Comparison of ENCODE assay signal across 8 mouse cellular contexts in the genomic region with DNA sequence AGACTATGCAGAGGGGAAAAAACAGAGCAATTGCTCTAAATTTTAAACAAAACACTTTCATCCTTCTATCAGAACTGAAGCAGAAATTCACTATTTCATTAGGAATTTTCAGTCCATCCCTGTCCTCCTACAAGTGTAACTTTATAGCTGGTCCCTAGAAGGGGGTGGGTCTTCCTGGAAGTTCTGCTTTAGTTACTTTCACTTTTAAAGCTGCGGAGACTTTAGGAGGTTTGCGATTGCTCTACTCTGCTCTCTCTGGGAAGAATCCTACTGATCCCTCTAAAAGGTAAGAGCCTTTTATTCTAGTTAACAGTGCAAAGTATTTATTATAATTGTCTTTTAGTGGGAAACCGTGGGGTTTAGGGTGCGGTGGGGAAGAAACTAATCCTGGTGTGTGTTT. TPM values are rescaled to one million over a fixed set of nuclear protein-coding genes. Genes with fewer than 3 reads are reported as not detected.
DNase-seq lines count a peak whose midpoint lies in the region; ATAC-seq and TF ChIP-seq lines count a peak whose summit lies in the region.

Vwa5a (plus strand) TSS at position 167 of the 400 bp plus-strand sequence.

- TF ChIP-seq CTCF in left cerebral cortex, adult 2 months (IDR thresholded peaks at IDR 0.05), result no peak
- TF ChIP-seq CTCF in bone marrow macrophage, adult 2 months (IDR thresholded peaks at IDR 0.05; ENCODE audit: low read depth, low read length), result no peak
- TF ChIP-seq CTCF in forebrain, postnatal 0 days (IDR thresholded peaks at IDR 0.05; ENCODE audit: low read depth), result no peak

- no peaks in the 10 kb centered on the region for H3K36me3 ChIP-seq in forebrain, postnatal 0 days (ENCODE audit: insufficient read depth)
- H3K36me3 ChIP-seq in hindbrain, embryonic 11.5 days (ENCODE audit: control insufficient read depth, insufficient read depth, low read length), result no peaks in the 10 kb centered on the region
- no peaks in the 10 kb centered on the region for H3K36me3 ChIP-seq in liver, embryonic 11.5 days (ENCODE audit: control insufficient read depth, insufficient read depth, low read length)

- peak within 1 kb of the TSS; percentile 59 for H3K4me3 ChIP-seq in left cerebral cortex, adult 2 months
- H3K4me3 ChIP-seq in bone marrow macrophage, adult 2 months (ENCODE audit: insufficient read depth, low read length), result peak within 1 kb of the TSS; percentile 77
- H3K4me3 ChIP-seq in forebrain, postnatal 0 days (ENCODE audit: low read depth, low read length), result peak within 1 kb of the TSS; percentile 37
- H3K4me3 ChIP-seq in hindbrain, embryonic 11.5 days (ENCODE audit: low read depth, low read length), result peak within 1 kb of the TSS; percentile 23
- peak within 1 kb of the TSS; percentile 64 for H3K4me3 ChIP-seq in liver, embryonic 11.5 days (ENCODE audit: low read depth, low read length)

- intact Hi-C loops in left cerebral cortex, adult 2 months (cut with DNase I), result no loop called here
- intact Hi-C loops in left cerebral cortex, postnatal 36 days (cut with DNase I), result no loop called here

- TF ChIP-seq POLR2A in bone marrow macrophage, adult 2 months (IDR thresholded peaks at IDR 0.05; ENCODE audit: borderline replicate concordance, low read depth, low read length), result no peak

- H3K9me3 ChIP-seq in forebrain, postnatal 0 days (ENCODE audit: low read length), result no peaks in the 10 kb centered on the region
- H3K9me3 ChIP-seq in hindbrain, embryonic 11.5 days (ENCODE audit: control insufficient read depth, low read length), result no peaks in the 10 kb centered on the region
- no peaks in the 10 kb centered on the region for H3K9me3 ChIP-seq in liver, embryonic 11.5 days (ENCODE audit: control insufficient read depth, low read length)

- H3K9ac ChIP-seq in forebrain, postnatal 0 days, result peak within 1 kb of the TSS; percentile 2; the same call in 1 of the 2 replicates
- 0 out of 2 replicates have a peak within 1 kb of the TSS, but pooled peaks have one; percentile 8 for H3K9ac ChIP-seq in hindbrain, embryonic 11.5 days (ENCODE audit: low read depth, low read length)
- peak within 1 kb of the TSS; percentile 60 for H3K9ac ChIP-seq in liver, embryonic 11.5 days (ENCODE audit: low read depth, low read length)

- no peaks in the 10 kb centered on the region for H3K27me3 ChIP-seq in forebrain, postnatal 0 days (ENCODE audit: insufficient read depth, low read length)
- H3K27me3 ChIP-seq in hindbrain, embryonic 11.5 days (ENCODE audit: control insufficient read depth, insufficient read depth, low read length), result no peaks in the 10 kb centered on the region
- no peaks in the 10 kb centered on the region for H3K27me3 ChIP-seq in liver, embryonic 11.5 days (replicated peaks; ENCODE audit: control insufficient read depth, insufficient read depth, low read length)

- ATAC-seq in forebrain, postnatal 0 days, result peak; percentile 48; the same call in 1 of the 2 replicates
- no peak; the same call in 1 of the 2 replicates for ATAC-seq in hindbrain, embryonic 11.5 days (ENCODE audit: low FRiP score)
- ATAC-seq in liver, embryonic 11.5 days (replicated peaks; ENCODE audit: low FRiP score), result peak; percentile 88

- H3K4me1 ChIP-seq in bone marrow macrophage, adult 2 months (ENCODE audit: control insufficient read depth, insufficient read depth, low read length), result peaks cover 13% of the 10 kb centered on the region
- no peaks in the 10 kb centered on the region for H3K4me1 ChIP-seq in forebrain, postnatal 0 days (ENCODE audit: insufficient read depth)
- H3K4me1 ChIP-seq in hindbrain, embryonic 11.5 days (replicated peaks; ENCODE audit: control insufficient read depth, insufficient read depth, low read length), result no peaks in the 10 kb centered on the region
- peaks cover 4% of the 10 kb centered on the region; the same call in 1 of the 2 replicates for H3K4me1 ChIP-seq in liver, embryonic 11.5 days (replicated peaks; ENCODE audit: control insufficient read depth, insufficient read depth, low read length)

- 2% methylated on average over 4 of the region's 4 CpGs for WGBS in forebrain, postnatal 0 days
- 10% methylated on average over 4 of the region's 4 CpGs for WGBS in hindbrain, embryonic 11.5 days
- WGBS in liver, embryonic 11.5 days, result 3% methylated on average over 4 of the region's 4 CpGs

- 0 out of 2 replicates have a peak within 1 kb of the TSS, but pooled peaks have one; percentile 13 for H3K27ac ChIP-seq in left cerebral cortex, adult 2 months
- H3K27ac ChIP-seq in bone marrow macrophage, adult 2 months (ENCODE audit: insufficient read depth, low read depth, low read length), result peak within 1 kb of the TSS; percentile 60
- no peak within 1 kb of the TSS for H3K27ac ChIP-seq in forebrain, postnatal 0 days (ENCODE audit: low read depth, low read length)
- H3K27ac ChIP-seq in hindbrain, embryonic 11.5 days (ENCODE audit: low read depth, low read length), result no peak within 1 kb of the TSS
- H3K27ac ChIP-seq in liver, embryonic 11.5 days (ENCODE audit: low read depth, low read length), result no peak within 1 kb of the TSS

- DNase-seq in left cerebral cortex, adult 2 months (ENCODE audit: extremely low spot score in 1 of 2, low spot score in 2 of 2), result no peak
- DNase-seq in left cerebral cortex, postnatal 36 days (ENCODE audit: low spot score in 2 of 2), result no peak
- peak; percentile 4 for DNase-seq in forebrain, postnatal 0 days
- peak; percentile 29 for DNase-seq in hindbrain, embryonic 11.5 days (ENCODE audit: low spot score)
- no peak for DNase-seq in liver, embryonic 11.5 days (ENCODE audit: low spot score)
- DNase-seq in naive thymus-derived CD4-positive, alpha-beta T cell, adult 2 months (ENCODE audit: low read depth), result peak; percentile 32
- DNase-seq in thymus, adult 18-20 months, result no peak

- peak within 1 kb of the TSS; percentile 32 for H3K4me2 ChIP-seq in forebrain, postnatal 0 days (ENCODE audit: low read depth)
- H3K4me2 ChIP-seq in hindbrain, embryonic 11.5 days (replicated peaks; ENCODE audit: low read depth, low read length), result peak within 1 kb of the TSS; percentile 31; the same call in 1 of the 2 replicates
- peak within 1 kb of the TSS; percentile 72 for H3K4me2 ChIP-seq in liver, embryonic 11.5 days

RNA-seq across cellular contexts. Expression of gene Vwa5a, which starts in this region (rescaled TPM):
- total RNA-seq in left cerebral cortex, adult 2 months (2021), result 1 to 10 TPM; 7.6 to 9.1 TPM
- total RNA-seq in left cerebral cortex, postnatal 36 days (2021), result 1 to 10 TPM; 7.9 to 8.0 TPM
- polyA plus RNA-seq in bone marrow macrophage, adult 2 months (2012; ENCODE audit: insufficient read depth, insufficient read length, missing spikeins), result 211 and 230 TPM in 2 replicates
- total RNA-seq in forebrain, postnatal 0 days (2014; rRNA removed), result 6.5 and 7.9 TPM in 2 replicates
- polyA plus RNA-seq in forebrain, postnatal 0 days (2015; fragmentation: Nextera tagmentation; extraction: Ambion mirVana), result 5.0 and 5.5 TPM in 2 replicates
- 9.9 and 11.1 TPM in 2 replicates for polyA plus RNA-seq in hindbrain, embryonic 11.5 days (2014; fragmentation: Nextera tagmentation; extraction: Ambion mirVana)
- 11.1 and 11.4 TPM in 2 replicates for polyA plus RNA-seq in liver, embryonic 11.5 days (2014; fragmentation: Nextera tagmentation; extraction: Ambion mirVana)

Comparison
In these comparisons a context has a peak if more than half of its experiments do, and no peak if none do; other contexts are left out.
1. RNA of gene Vwa5a (polyA plus RNA-seq): 211 to 230 TPM in bone marrow macrophage, adult 2 months; 11.1 to 11.4 TPM in liver, embryonic 11.5 days, 9.9 to 11.1 TPM in hindbrain, embryonic 11.5 days and 5.0 to 5.5 TPM in forebrain, postnatal 0 days; every median in the first group is over 10 times any median in the second.
2. DNase-seq: peak in forebrain, postnatal 0 days (single experiment), hindbrain, embryonic 11.5 days (single experiment) and naive thymus-derived CD4-positive, alpha-beta T cell, adult 2 months (single experiment); none in left cerebral cortex, adult 2 months (0 of 2), left cerebral cortex, postnatal 36 days (0 of 2), liver, embryonic 11.5 days (single experiment) and thymus, adult 18-20 months (0 of 2).
3. H3K27ac ChIP-seq: peak in left cerebral cortex, adult 2 months (single experiment) and bone marrow macrophage, adult 2 months (single experiment); none in forebrain, postnatal 0 days (single experiment), hindbrain, embryonic 11.5 days (single experiment) and liver, embryonic 11.5 days (single experiment).
4. H3K4me3 ChIP-seq: peak in every context shown above with its lines; median percentile 77 in bone marrow macrophage, adult 2 months; 64 in liver, embryonic 11.5 days; 59 in left cerebral cortex, adult 2 months; 37 in forebrain, postnatal 0 days; 23 in hindbrain, embryonic 11.5 days.
5. H3K9ac ChIP-seq: peak in every context shown above with its lines; median percentile 60 in liver, embryonic 11.5 days; 8 in hindbrain, embryonic 11.5 days; 2 in forebrain, postnatal 0 days.
6. Peak in every context shown above with its lines, with median percentiles within 50 percentile points of each other: H3K4me2 ChIP-seq.